Mouse (Mus musculus): ENCODE measurements around the gene Dnmbp. TPM values are rescaled to one million over a fixed set of nuclear protein-coding genes. Genes with fewer than 3 reads are reported as not detected.
A peak's percentile ranks its signal among the peaks of the same experiment; 100 is the strongest.

The Dnmbp gene
- total RNA-seq, 1 experiment from 2014 or later = 17.4 TPM

- no peak for ATAC-seq (replicated peaks in 1 of 2; ENCODE audit: insufficient read depth in 1 of 2, low FRiP score in 2 of 2, low TSS enrichment in 1 of 2, low read depth in 1 of 2, poor library complexity in 2 of 2, severe bottlenecking in 2 of 2)
Observed at GRCm38 (mm10) chr19:43857347-43857746, 82.6 kb downstream of the Dnmbp start.

- ATAC-seq (replicated peaks in 1 of 2; ENCODE audit: insufficient read depth in 1 of 2, low FRiP score in 2 of 2, low TSS enrichment in 1 of 2, low read depth in 1 of 2, poor library complexity in 2 of 2, severe bottlenecking in 2 of 2) = no peak
Observed at GRCm38 (mm10) chr19:43852837-43853545, 87.0 kb downstream of the Dnmbp start.

- peak; percentile 29 to 56; a peak in 1 of 4 replicates for ATAC-seq (replicated peaks in 1 of 2; ENCODE audit: insufficient read depth in 1 of 2, low FRiP score in 2 of 2, low TSS enrichment in 1 of 2, low read depth in 1 of 2, poor library complexity in 2 of 2, severe bottlenecking in 2 of 2)
Observed at GRCm38 (mm10) chr19:43851996-43852630, 87.9 kb downstream of the Dnmbp start.

GRCm38 (mm10) chr19:43850026-43850425 is 90.0 kb downstream of the Dnmbp start:
- ATAC-seq (replicated peaks in 1 of 2; ENCODE audit: insufficient read depth in 1 of 2, low FRiP score in 2 of 2, low TSS enrichment in 1 of 2, low read depth in 1 of 2, poor library complexity in 2 of 2, severe bottlenecking in 2 of 2) = no peak

GRCm38 (mm10) chr19:43847966-43848365 is 92.0 kb downstream of the Dnmbp start:
- no peak for ATAC-seq (replicated peaks in 1 of 2; ENCODE audit: insufficient read depth in 1 of 2, low FRiP score in 2 of 2, low TSS enrichment in 1 of 2, low read depth in 1 of 2, poor library complexity in 2 of 2, severe bottlenecking in 2 of 2)

- ATAC-seq (replicated peaks in 1 of 2; ENCODE audit: insufficient read depth in 1 of 2, low FRiP score in 2 of 2, low TSS enrichment in 1 of 2, low read depth in 1 of 2, poor library complexity in 2 of 2, severe bottlenecking in 2 of 2) = no peak
Observed at GRCm38 (mm10) chr19:43847056-43847455, 92.9 kb downstream of the Dnmbp start.

- ATAC-seq (replicated peaks in 1 of 2; ENCODE audit: insufficient read depth in 1 of 2, low FRiP score in 2 of 2, low TSS enrichment in 1 of 2, low read depth in 1 of 2, poor library complexity in 2 of 2, severe bottlenecking in 2 of 2) = no peak
Observed at GRCm38 (mm10) chr19:43845331-43845908, 94.6 kb downstream of the Dnmbp start.

- ATAC-seq (replicated peaks in 1 of 2; ENCODE audit: insufficient read depth in 1 of 2, low FRiP score in 2 of 2, low TSS enrichment in 1 of 2, low read depth in 1 of 2, poor library complexity in 2 of 2, severe bottlenecking in 2 of 2) = no peak; a peak in 1 of 4 replicates
Observed at GRCm38 (mm10) chr19:43843184-43843583, 96.8 kb downstream of the Dnmbp start.

GRCm38 (mm10) chr19:43832425-43833069 is 107.4 kb downstream of the Dnmbp start:
- ATAC-seq (replicated peaks in 1 of 2; ENCODE audit: insufficient read depth in 1 of 2, low FRiP score in 2 of 2, low TSS enrichment in 1 of 2, low read depth in 1 of 2, poor library complexity in 2 of 2, severe bottlenecking in 2 of 2) = peak; percentile 59 to 65; a peak in 1 of 4 replicates

- ATAC-seq (replicated peaks in 1 of 2; ENCODE audit: insufficient read depth in 1 of 2, low FRiP score in 2 of 2, low TSS enrichment in 1 of 2, low read depth in 1 of 2, poor library complexity in 2 of 2, severe bottlenecking in 2 of 2) = no peak
Observed at GRCm38 (mm10) chr19:43826855-43827254, 113.1 kb downstream of the Dnmbp start.

- ATAC-seq (replicated peaks in 1 of 2; ENCODE audit: insufficient read depth in 1 of 2, low FRiP score in 2 of 2, low TSS enrichment in 1 of 2, low read depth in 1 of 2, poor library complexity in 2 of 2, severe bottlenecking in 2 of 2) = peak in 1 of 2 experiments; percentile 32; a peak in 1 of 4 replicates
Observed at GRCm38 (mm10) chr19:43815661-43816414, 124.2 kb downstream of the Dnmbp start.

GRCm38 (mm10) chr19:43813315-43813714 is 126.7 kb downstream of the Dnmbp start:
- no peak for ATAC-seq (replicated peaks in 1 of 2; ENCODE audit: insufficient read depth in 1 of 2, low FRiP score in 2 of 2, low TSS enrichment in 1 of 2, low read depth in 1 of 2, poor library complexity in 2 of 2, severe bottlenecking in 2 of 2)

- ATAC-seq (replicated peaks in 1 of 2; ENCODE audit: insufficient read depth in 1 of 2, low FRiP score in 2 of 2, low TSS enrichment in 1 of 2, low read depth in 1 of 2, poor library complexity in 2 of 2, severe bottlenecking in 2 of 2) = no peak
Observed at GRCm38 (mm10) chr19:43811419-43811818, 128.6 kb downstream of the Dnmbp start.

- ATAC-seq (replicated peaks in 1 of 2; ENCODE audit: insufficient read depth in 1 of 2, low FRiP score in 2 of 2, low TSS enrichment in 1 of 2, low read depth in 1 of 2, poor library complexity in 2 of 2, severe bottlenecking in 2 of 2) = no peak
Observed at GRCm38 (mm10) chr19:43809331-43809730, 130.7 kb downstream of the Dnmbp start.

GRCm38 (mm10) chr19:43803866-43804265 is 136.1 kb downstream of the Dnmbp start:
- ATAC-seq (replicated peaks in 1 of 2; ENCODE audit: insufficient read depth in 1 of 2, low FRiP score in 2 of 2, low TSS enrichment in 1 of 2, low read depth in 1 of 2, poor library complexity in 2 of 2, severe bottlenecking in 2 of 2) = no peak

GRCm38 (mm10) chr19:43801427-43802051 is 138.5 kb downstream of the Dnmbp start:
- no peak for ATAC-seq (replicated peaks in 1 of 2; ENCODE audit: insufficient read depth in 1 of 2, low FRiP score in 2 of 2, low TSS enrichment in 1 of 2, low read depth in 1 of 2, poor library complexity in 2 of 2, severe bottlenecking in 2 of 2)

- no peak for ATAC-seq (replicated peaks in 1 of 2; ENCODE audit: insufficient read depth in 1 of 2, low FRiP score in 2 of 2, low TSS enrichment in 1 of 2, low read depth in 1 of 2, poor library complexity in 2 of 2, severe bottlenecking in 2 of 2)
Observed at GRCm38 (mm10) chr19:43797216-43797615, 142.8 kb downstream of the Dnmbp start.

Data from hematopoietic stem cell, adult 5-6 weeks (primary cell).